Mouse (Mus musculus) MN1 (cell line): ENCODE results near the gene Cuedc1.

Experiments used
- DNase-seq: peaks from one replicate; pipeline ENCODE4 v3.0.0-alpha.2; 2016; ENCODE audit warnings: low spot score

Gene Cuedc1

DNA sequence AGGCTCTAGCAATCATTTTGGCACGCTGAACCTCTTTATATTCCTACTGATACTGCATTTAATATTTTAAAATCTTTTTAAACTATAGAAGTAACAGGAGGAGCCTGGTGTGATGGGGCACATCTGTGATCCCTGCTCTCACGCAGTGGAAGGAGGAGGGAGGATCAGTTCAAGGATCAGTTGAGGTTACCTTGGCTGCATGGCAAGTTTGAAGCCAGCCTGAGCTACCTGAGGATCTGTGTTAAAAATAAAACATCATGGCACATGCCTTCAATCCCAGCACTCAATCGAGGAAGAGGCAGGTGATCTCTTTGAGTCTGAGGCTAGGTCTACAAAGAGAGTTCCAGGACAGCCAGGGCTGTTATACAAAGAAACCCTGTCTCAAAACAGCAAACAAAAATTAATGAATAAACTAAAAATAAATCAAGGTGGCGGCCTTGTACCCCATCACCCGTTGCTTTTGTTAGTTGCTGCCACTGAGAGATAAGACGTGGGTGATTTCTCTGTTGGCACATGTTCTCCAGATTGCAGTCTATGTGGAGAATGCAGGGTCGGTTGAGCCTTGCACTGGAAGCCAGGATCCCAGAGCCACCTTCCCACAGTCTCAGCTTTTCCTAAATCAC, 50.3 kb downstream of the Cuedc1 start:
- DNase-seq: no peak

DNA sequence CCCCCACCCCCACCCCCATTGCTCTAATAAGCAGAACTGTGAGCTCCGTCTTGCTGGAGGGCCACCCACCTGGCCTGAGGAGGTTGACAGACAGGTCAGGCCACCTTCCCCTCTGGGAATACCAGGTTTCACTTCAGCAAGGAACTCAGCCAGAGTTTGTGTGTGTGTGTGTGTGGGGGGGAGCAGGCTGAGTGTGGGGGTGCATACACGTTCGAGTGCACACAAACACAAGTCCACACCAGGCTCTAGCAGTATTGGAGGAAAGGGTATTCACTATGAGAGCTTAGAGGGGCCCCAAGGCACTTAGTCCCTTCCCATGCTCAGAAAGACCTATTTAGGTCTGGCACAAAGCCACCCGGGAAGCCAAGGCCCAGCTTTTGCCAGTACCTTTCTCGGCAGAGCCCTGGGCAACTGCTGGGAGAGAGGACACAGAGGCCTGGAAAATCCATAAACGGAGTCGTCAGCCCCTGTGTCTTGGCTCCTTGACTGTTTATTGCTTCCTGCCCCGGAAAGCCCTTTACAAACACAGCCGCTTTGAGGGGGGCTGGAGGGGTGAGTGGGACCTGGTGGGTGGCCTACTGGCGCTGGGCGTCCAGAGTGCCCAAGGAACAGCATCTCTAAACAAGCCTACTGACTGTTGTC, 50.9 kb downstream of the Cuedc1 start:
- DNase-seq: peak; percentile 61

GRCm38 (mm10) chr11:88151379-88152155, 53.7 kb downstream of the Cuedc1 start:
- DNase-seq: no peak

DNA sequence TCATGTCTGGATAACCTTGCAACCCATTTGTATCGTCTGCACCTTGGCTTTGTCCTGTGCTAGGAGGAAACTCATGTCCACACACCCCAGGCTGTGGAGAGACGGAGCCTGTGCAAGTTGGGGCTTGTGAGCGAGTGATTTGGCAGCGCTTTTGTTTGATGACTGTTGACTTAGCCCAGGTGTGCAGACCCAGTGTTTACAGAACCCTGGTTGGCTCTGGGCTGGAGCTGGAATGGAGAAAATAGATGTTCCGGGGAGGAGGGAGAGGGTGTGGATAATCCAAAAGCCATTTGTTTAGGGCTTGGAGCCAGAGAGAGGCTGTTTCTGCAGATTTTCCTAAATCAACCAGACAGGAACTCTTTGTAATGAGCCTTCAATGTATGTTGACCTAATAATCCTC, 56.0 kb downstream of the Cuedc1 start:
- no peak for DNase-seq

DNA sequence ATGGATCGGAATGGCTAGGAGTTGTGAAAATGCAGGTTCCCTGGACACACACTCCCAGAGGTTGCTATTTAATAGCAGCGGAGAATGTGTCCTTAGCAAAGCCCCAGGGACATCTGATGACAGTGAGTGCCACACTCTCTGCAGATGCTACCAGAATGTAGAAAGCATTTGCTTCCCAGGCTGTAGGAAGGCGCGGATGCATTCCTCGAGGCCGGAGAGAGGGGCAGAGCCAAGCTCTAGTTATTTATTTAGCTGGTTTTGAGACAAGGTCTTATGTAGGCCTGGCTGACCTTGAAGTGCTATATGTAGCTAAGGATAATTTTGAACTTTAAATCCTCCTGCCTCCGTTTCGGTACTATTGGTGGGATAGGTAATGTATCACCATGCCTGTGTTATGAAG, 56.6 kb downstream of the Cuedc1 start:
- DNase-seq: no peak

GRCm38 (mm10) chr11:88155451-88155850, 57.6 kb downstream of the Cuedc1 start:
- no peak for DNase-seq

- DNase-seq: no peak
Measured at GRCm38 (mm10) chr11:88155998-88156397, 58.1 kb downstream of the Cuedc1 start.

DNA sequence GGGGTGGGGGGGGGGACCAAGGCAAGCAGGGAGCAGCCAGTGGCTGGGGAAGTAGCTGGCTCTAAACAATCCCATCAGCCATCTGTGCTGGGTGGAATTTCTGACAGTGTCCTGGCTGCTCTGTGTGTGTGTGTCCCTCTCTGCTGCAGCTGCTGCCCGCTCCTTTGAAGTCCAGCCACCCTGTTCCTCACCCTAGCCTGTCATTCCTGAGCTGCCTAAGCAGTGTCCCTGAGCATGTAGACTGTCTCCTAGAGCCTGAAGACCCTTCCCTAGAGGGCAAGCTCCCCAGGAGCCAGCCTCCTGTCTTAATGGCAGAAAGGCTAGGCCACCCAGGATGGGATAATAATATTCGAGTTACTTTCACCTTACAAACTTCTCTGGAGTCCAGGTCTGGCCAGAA, 58.5 kb downstream of the Cuedc1 start:
- no peak for DNase-seq

GRCm38 (mm10) chr11:88158842-88159246, 61.0 kb downstream of the Cuedc1 start:
- DNase-seq: peak; percentile 89

- DNase-seq: no peak
Measured at GRCm38 (mm10) chr11:88159389-88159788, 61.5 kb downstream of the Cuedc1 start.

GRCm38 (mm10) chr11:88160316-88160715, 62.5 kb downstream of the Cuedc1 start:
- DNase-seq: no peak

- DNase-seq: peak; percentile 71
Measured at GRCm38 (mm10) chr11:88161051-88161581, 63.3 kb downstream of the Cuedc1 start.

GRCm38 (mm10) chr11:88161651-88162362, 63.9 kb downstream of the Cuedc1 start:
- peak; percentile 93 for DNase-seq

- no peak for DNase-seq
Measured at GRCm38 (mm10) chr11:88162740-88163139, 64.9 kb downstream of the Cuedc1 start.

GRCm38 (mm10) chr11:88164213-88164723, 66.4 kb downstream of the Cuedc1 start:
- DNase-seq: no peak

DNA sequence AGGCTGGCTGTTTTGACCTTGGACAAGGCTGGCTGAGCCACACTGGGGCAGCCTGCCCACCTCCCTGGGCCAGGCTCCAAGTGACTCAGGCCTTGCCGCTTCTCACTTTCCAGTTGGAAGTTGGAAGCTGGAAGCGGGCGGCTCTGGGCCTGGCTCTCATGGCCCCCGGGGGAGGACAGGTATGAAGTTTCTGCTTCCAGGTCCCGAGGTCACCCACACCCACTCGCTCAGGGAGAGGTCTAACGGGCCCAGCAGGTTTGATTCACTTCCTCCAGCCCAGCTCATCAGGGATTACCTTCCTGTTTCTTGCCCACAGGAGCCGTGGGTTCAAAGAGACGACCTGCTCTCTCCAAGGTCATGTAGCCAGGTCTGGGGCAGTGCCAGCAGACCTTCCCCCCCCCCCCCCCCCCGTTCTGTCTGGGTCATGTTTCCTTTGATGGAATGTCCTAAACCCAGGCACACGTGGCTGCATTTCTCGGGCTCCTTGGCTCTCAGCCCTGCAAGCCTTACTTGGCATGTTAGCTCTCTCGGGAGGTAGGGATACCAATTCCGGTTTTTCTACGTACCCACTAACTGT, 67.0 kb downstream of the Cuedc1 start:
- DNase-seq: peak; percentile 44

- DNase-seq: no peak
Measured at GRCm38 (mm10) chr11:88165683-88166364, 68.0 kb downstream of the Cuedc1 start.

GRCm38 (mm10) chr11:88166471-88166870, 68.6 kb downstream of the Cuedc1 start:
- DNase-seq: no peak

GRCm38 (mm10) chr11:88168611-88169010, 70.8 kb downstream of the Cuedc1 start:
- no peak for DNase-seq

DNA sequence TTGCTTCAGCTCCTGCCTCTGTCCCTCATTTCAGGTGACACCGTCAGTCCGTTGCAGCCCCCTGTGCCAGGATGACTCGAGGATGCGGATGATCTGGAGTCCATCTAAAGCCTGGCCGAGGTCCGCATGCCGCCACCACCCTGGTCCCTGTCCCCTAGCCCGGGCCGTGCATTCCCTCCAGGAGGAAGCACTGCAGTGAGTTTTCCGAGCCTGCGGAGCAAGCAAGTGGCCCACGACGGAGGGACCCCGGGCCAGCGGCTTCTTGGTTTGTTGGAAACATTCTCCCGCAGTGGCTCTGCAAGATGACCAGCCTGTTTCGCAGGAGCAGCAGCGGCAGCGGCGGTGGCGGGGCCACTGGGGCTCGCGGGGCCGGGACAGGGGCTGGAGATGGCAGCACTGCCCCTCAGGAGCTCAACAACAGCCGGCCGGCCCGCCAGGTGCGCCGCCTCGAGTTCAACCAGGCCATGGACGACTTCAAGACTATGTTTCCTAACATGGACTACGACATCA, 71.7 kb downstream of the Cuedc1 start:
- no peak for DNase-seq

GRCm38 (mm10) chr11:88170606-88171005, 72.7 kb downstream of the Cuedc1 start:
- no peak for DNase-seq
